Mouse (Mus musculus) liver, adult 2 months (tissue): ENCODE measurements at regions not wholly inside any gene's neighbourhood (a gene's known extent, or its start where the extent isn't known, plus 50 kb on each side); places are given as distances from the start of the nearest gene placed in this dataset.

Source experiments
- CTCF ChIP-seq: fragments of 200-500 bp; IDR thresholded peaks from 2 replicates; pipeline ENCODE4 v1.5.1; 2011; ENCODE audit warnings: low read depth, low read length, control low read depth
- POLR2A ChIP-seq: fragments of 200-500 bp; IDR thresholded peaks from 2 replicates; pipeline ENCODE4 v1.6.1; 2011; ENCODE audit warnings: low read length, control low read depth; ENCODE audit not compliant: insufficient read depth; ENCODE audit errors: extremely low read depth

GRCm38 (mm10) chr1:164712514-164712913 lies 83.9 kb upstream of the Dpt start:
- TF ChIP-seq CTCF (no peak), POLR2A (no peak)
